Mouse (Mus musculus) thymus, adult 2 months (tissue): ENCODE data around the gene Stx1b.

Experiments
- CTCF ChIP-seq: fragments of 200-500 bp; IDR thresholded peaks from 2 replicates; pipeline ENCODE4 v1.5.1; 2012; ENCODE audit warnings: mild to moderate bottlenecking, control low read depth, low read length, moderate library complexity, borderline replicate concordance; ENCODE audit not compliant: control insufficient read depth, poor library complexity, insufficient read depth; ENCODE audit errors: extremely low read depth
- POLR2A ChIP-seq: fragments of 200-500 bp; IDR thresholded peaks from 2 replicates; pipeline ENCODE4 v1.6.1; 2012; ENCODE audit warnings: mild to moderate bottlenecking, low read length, control low read depth, moderate library complexity; ENCODE audit not compliant: control insufficient read depth, poor library complexity, insufficient read depth; ENCODE audit errors: extremely low read depth

GRCm38 (mm10) chr7:127785308-127785707, 39.0 kb downstream of the Stx1b start, which contains the start of gene Gm49388:
- TF ChIP-seq CTCF (no peak), POLR2A (no peak)
